Mouse (Mus musculus): ENCODE results near the gene Rpa2.
"Not testable (repeated sequence)": the region's sequence is repeated elsewhere in the genome, so short reads cannot be mapped to it uniquely, and the experiment has no call there.

Rpa2 gene

GRCm38 (mm10) chr4:132763125-132763524 lies 5.0 kb upstream of the Rpa2 start:
- DNase-seq: not testable (repeated sequence)

GRCm38 (mm10) chr4:132771776-132772175 lies 3.6 kb downstream of the Rpa2 start:
- DNase-seq: no peak

GRCm38 (mm10) chr4:132774905-132775304 lies 6.8 kb downstream of the Rpa2 start:
- DNase-seq: no peak

GRCm38 (mm10) chr4:132776764-132777163 lies 8.6 kb downstream of the Rpa2 start:
- DNase-seq: peak; percentile 86

- DNase-seq: no peak
Observed at GRCm38 (mm10) chr4:132778562-132779201, 10.6 kb downstream of the Rpa2 start.

GRCm38 (mm10) chr4:132780288-132780687 lies 12.2 kb downstream of the Rpa2 start:
- DNase-seq: no peak

GRCm38 (mm10) chr4:132783732-132784131 lies 15.6 kb downstream of the Rpa2 start:
- no peak for DNase-seq

- no peak for DNase-seq
Observed at GRCm38 (mm10) chr4:132785228-132785627, 17.1 kb downstream of the Rpa2 start.

GRCm38 (mm10) chr4:132789731-132790130 lies 21.6 kb downstream of the Rpa2 start:
- DNase-seq: no peak

- not testable (repeated sequence) for DNase-seq
Observed at GRCm38 (mm10) chr4:132793322-132794004, 25.3 kb downstream of the Rpa2 start.

- no peak for DNase-seq
Observed at GRCm38 (mm10) chr4:132794028-132794427, 25.9 kb downstream of the Rpa2 start.

GRCm38 (mm10) chr4:132794760-132795159 lies 26.6 kb downstream of the Rpa2 start:
- no peak for DNase-seq

- no peak for DNase-seq
Observed at GRCm38 (mm10) chr4:132795171-132795570, 27.0 kb downstream of the Rpa2 start.

- peak; percentile 92 for DNase-seq
Observed at GRCm38 (mm10) chr4:132796196-132796886, 28.2 kb downstream of the Rpa2 start, which contains the start of gene Themis2. Gene Themis2 (minus strand): TSS chr4:132796387.

- DNase-seq: no peak
Observed at GRCm38 (mm10) chr4:132797461-132797860, 29.3 kb downstream of the Rpa2 start.

- DNase-seq: no peak
Observed at GRCm38 (mm10) chr4:132798028-132798427, 29.9 kb downstream of the Rpa2 start.

GRCm38 (mm10) chr4:132798666-132799065 lies 30.5 kb downstream of the Rpa2 start:
- DNase-seq: not testable (repeated sequence)

- DNase-seq: no peak
Observed at GRCm38 (mm10) chr4:132799845-132800244, 31.7 kb downstream of the Rpa2 start.

- no peak for DNase-seq
Observed at GRCm38 (mm10) chr4:132801176-132802077, 33.3 kb downstream of the Rpa2 start.

GRCm38 (mm10) chr4:132802171-132802637 lies 34.1 kb downstream of the Rpa2 start:
- DNase-seq: peak; percentile 67

GRCm38 (mm10) chr4:132803212-132803611 lies 35.1 kb downstream of the Rpa2 start:
- no peak for DNase-seq

GRCm38 (mm10) chr4:132803876-132804275 lies 35.7 kb downstream of the Rpa2 start:
- DNase-seq: no peak

GRCm38 (mm10) chr4:132804331-132804730 lies 36.2 kb downstream of the Rpa2 start:
- no peak for DNase-seq

All from thymus, postnatal 4 days (tissue).